Mouse (Mus musculus) myocyte (in vitro differentiated cells): ENCODE measurements at regions not wholly inside any gene's neighbourhood (a gene's known extent, or its start where the extent isn't known, plus 50 kb on each side); places are given as distances from the start of the nearest gene placed in this dataset.

Experiments used
- E2F4 ChIP-seq: IDR thresholded peaks from one replicate; pipeline ENCODE4 v1.6.1; 2011; ENCODE audit warnings: mild to moderate bottlenecking, control low read depth, moderate library complexity; ENCODE audit not compliant: insufficient read depth
- MYOD1 ChIP-seq, 3 experiments: IDR thresholded peaks; one replicate each; pipeline ENCODE4 v1.6.1; 2011; ENCODE audit warnings: control low read depth in 2 of 3, low read depth in 2 of 3, mild to moderate bottlenecking in 2 of 3, moderate library complexity in 1 of 3; ENCODE audit not compliant: insufficient read length in 2 of 3, control insufficient read depth in 1 of 3
- POLR2A ChIP-seq: IDR thresholded peaks from one replicate; pipeline ENCODE4 v1.6.1; 2011; ENCODE audit warnings: low read depth, mild to moderate bottlenecking, control low read depth, moderate library complexity; ENCODE audit not compliant: insufficient read length

GRCm38 (mm10) chr8:26513001-26513400 is 393.7 kb downstream of the Gm45692 start:
- TF ChIP-seq E2F4, result no peak
- TF ChIP-seq POLR2A, result no peak
- TF ChIP-seq MYOD1 (IDR thresholded peaks at IDR 0.05; ENCODE audit: control insufficient read depth in 1 of 3, insufficient read length in 2 of 3, low read depth in 2 of 3), result no peak
